Mouse (Mus musculus) layer of hippocampus, adult 2 months (tissue): ENCODE measurements at regions not wholly inside any gene's neighbourhood (a gene's known extent, or its start where the extent isn't known, plus 50 kb on each side); places are given as distances from the start of the nearest gene placed in this dataset.

Experiments used
- DNase-seq, 2 experiments: peaks; one replicate each; pipeline ENCODE4 v3.0.0; 2022; ENCODE audit warnings: low spot score in 2 of 2
- H3K27ac ChIP-seq: fragments of 200-600 bp; 2 replicates; pipeline ENCODE4 v1.8.1; 2022
- H3K4me3 ChIP-seq: fragments of 200-600 bp; 2 replicates; pipeline ENCODE4 v1.8.1; 2022; ENCODE audit warnings: mild to moderate bottlenecking
- CTCF ChIP-seq: fragments of 200-600 bp; conservative IDR thresholded peaks from 2 replicates; pipeline ENCODE4 v1.8.1; 2022; ENCODE audit warnings: antibody characterized with exemption, mild to moderate bottlenecking, moderate library complexity

GRCm38 (mm10) chr4:45689572-45689971 is 109.2 kb upstream of the Aldh1b1 start:
- no peak overlapping the region for H3K4me3 ChIP-seq
- no peak for DNase-seq
- peak overlapping the region; percentile 76; the same call in 1 of the 2 replicates for H3K27ac ChIP-seq
- no peak for TF ChIP-seq CTCF

- no peak for DNase-seq
- no peak for TF ChIP-seq CTCF
- Histone ChIP-seq H3K4me3 (no peak overlapping the region), H3K27ac (no peak overlapping the region)
Measured at GRCm38 (mm10) chr4:45688233-45688632, 110.6 kb upstream of the Aldh1b1 start.

- DNase-seq = no peak
- no peak for TF ChIP-seq CTCF
- H3K27ac ChIP-seq = no peak overlapping the region
- H3K4me3 ChIP-seq = no peak overlapping the region
Measured at GRCm38 (mm10) chr4:45685031-45685430, 113.8 kb upstream of the Aldh1b1 start.

- peak in 1 of 2 experiments; percentile 12 for DNase-seq
- H3K27ac ChIP-seq = no peak overlapping the region; the same call in 1 of the 2 replicates
- TF ChIP-seq CTCF = no peak
- H3K4me3 ChIP-seq = no peak overlapping the region
Measured at GRCm38 (mm10) chr4:45683205-45683604, 115.6 kb upstream of the Aldh1b1 start.

GRCm38 (mm10) chr4:45682746-45683145 is 116.1 kb upstream of the Aldh1b1 start:
- no peak for DNase-seq
- Histone ChIP-seq H3K27ac (no peak overlapping the region; the same call in 1 of the 2 replicates), H3K4me3 (no peak overlapping the region)
- no peak for TF ChIP-seq CTCF

GRCm38 (mm10) chr4:45676137-45676536 is 122.7 kb upstream of the Aldh1b1 start:
- peak; percentile 29; the same call in 1 of the 2 replicates for TF ChIP-seq CTCF
- no peak overlapping the region for H3K27ac ChIP-seq
- no peak for DNase-seq
- no peak overlapping the region for H3K4me3 ChIP-seq

GRCm38 (mm10) chr4:45674291-45674690 is 124.5 kb upstream of the Aldh1b1 start:
- Histone ChIP-seq H3K4me3 (no peak overlapping the region), H3K27ac (no peak overlapping the region)
- no peak for DNase-seq
- no peak for TF ChIP-seq CTCF

GRCm38 (mm10) chr4:45673081-45673819 is 125.6 kb upstream of the Aldh1b1 start:
- DNase-seq = peak; percentile 18 to 37
- TF ChIP-seq CTCF = no peak
- Histone ChIP-seq H3K27ac (peak overlapping the region; percentile 18; the same call in 1 of the 2 replicates), H3K4me3 (no peak overlapping the region)

GRCm38 (mm10) chr4:45672262-45673076 is 126.4 kb upstream of the Aldh1b1 start:
- no peak overlapping the region for H3K27ac ChIP-seq
- TF ChIP-seq CTCF = no peak
- DNase-seq = no peak
- H3K4me3 ChIP-seq = no peak overlapping the region

GRCm38 (mm10) chr4:45664372-45664771 is 132.1 kb upstream of the Shb start:
- Histone ChIP-seq H3K4me3 (no peak overlapping the region), H3K27ac (no peak overlapping the region)
- DNase-seq = no peak
- TF ChIP-seq CTCF = no peak

GRCm38 (mm10) chr4:45657350-45657978 is 125.2 kb upstream of the Shb start:
- TF ChIP-seq CTCF = no peak
- DNase-seq = no peak
- Histone ChIP-seq H3K27ac (no peak overlapping the region), H3K4me3 (no peak overlapping the region)

GRCm38 (mm10) chr4:45655780-45656179 is 123.5 kb upstream of the Shb start:
- no peak for DNase-seq
- TF ChIP-seq CTCF = no peak
- Histone ChIP-seq H3K27ac (no peak overlapping the region), H3K4me3 (no peak overlapping the region)

GRCm38 (mm10) chr4:45654804-45655155 is 122.5 kb upstream of the Shb start:
- TF ChIP-seq CTCF = no peak

More at GRCm38 (mm10) chr4:45654804-45655155, 122.5 kb upstream of the Shb start:
- DNase-seq = no peak
- Histone ChIP-seq H3K27ac (no peak overlapping the region), H3K4me3 (no peak overlapping the region)
